Mouse (Mus musculus) ovary, adult 10 weeks (tissue): Measurements from ENCODE around the gene Kcnj2. TPM values are rescaled to one million over a fixed set of nuclear protein-coding genes. Genes with fewer than 3 reads are reported as not detected.

ENCODE experiments used
- polyA plus RNA-seq: library from polyadenylated mRNA; stranded (reverse); fragments of 350-450 nt; fragmentation: Illumina TruSeq; extraction: RNeasy Lipid Tissue Mini Kit (QIAGEN cat#74804); gene quantifications from one replicate; pipeline ENCODE4 v1.2.3, GENCODE M21; 2014

Gene Kcnj2
- polyA plus RNA-seq, result 6.1 TPM

DNA sequence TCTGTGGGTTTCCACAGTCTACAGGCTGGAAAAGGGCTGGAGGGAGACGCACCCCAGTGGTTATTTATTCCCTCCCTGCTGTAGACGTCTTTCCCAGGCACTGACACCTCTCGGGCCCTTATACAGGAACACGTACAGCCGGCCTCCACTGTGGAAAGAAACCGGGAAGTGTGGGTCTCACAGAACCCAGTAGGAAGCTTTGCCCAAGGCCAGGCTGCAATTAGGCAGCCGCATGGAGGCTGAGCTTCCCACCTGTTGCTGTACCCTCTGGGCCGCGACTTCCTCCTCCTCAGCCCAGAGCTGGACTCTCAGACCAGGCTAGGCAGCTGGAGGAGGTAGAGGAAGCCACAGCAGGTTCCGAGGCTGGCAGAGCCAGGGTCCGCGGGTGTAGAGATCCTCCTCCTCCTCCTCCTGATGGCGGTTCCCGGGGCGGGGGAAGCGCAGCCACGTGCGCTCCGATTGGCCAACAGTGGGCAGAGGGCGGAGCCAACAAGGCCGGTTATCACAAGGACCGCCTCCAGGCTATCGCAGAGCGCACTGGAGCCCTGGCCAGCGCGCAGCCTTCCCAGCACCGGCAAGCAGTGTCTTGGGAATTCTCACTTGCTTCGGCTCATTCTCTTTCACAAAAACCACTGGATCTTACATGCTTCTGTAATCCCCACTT is at the start of gene Kcnj2:
Kcnj2 (plus strand) TSS at position 530 of the 664 bp plus-strand sequence.

Other genes with a start within 250 kb of the Kcnj2 start
- gene Kcnj16, start 98.1 kb upstream of the Kcnj2 start, polyA plus RNA-seq, result 0.14 TPM